Mouse (Mus musculus): ENCODE measurements around the gene Gm21981.

Gm21981 gene

GRCm38 (mm10) chr17:47702548-47703345 is 8.5 kb upstream of the Gm21981 start:
- DNase-seq (ENCODE audit: low read depth, low spot score), result no peak

DNA sequence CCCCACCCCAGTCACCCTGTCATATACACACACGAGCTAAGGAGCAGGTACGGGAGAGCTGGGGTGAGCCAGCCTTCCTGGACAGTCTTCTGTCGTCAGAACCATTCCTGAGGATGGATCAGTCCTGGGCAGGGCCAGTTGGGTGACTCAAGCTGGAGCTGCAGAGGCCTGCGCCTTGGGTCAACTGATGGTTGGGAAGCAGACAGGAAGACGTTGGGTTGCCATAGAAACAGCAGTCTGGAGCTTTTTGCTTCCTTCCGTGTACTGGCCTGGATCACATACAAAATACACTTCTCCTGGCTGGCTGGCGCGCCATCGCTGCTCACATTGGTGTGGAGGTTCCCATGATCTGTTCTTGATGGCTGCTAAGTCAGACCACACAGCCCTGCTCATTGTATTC is 7.5 kb upstream of the Gm21981 start:
- no peak for DNase-seq (ENCODE audit: low read depth, low spot score)

GRCm38 (mm10) chr17:47699055-47699454 is 4.8 kb upstream of the Gm21981 start:
- DNase-seq (ENCODE audit: low read depth, low spot score), result no peak

DNA sequence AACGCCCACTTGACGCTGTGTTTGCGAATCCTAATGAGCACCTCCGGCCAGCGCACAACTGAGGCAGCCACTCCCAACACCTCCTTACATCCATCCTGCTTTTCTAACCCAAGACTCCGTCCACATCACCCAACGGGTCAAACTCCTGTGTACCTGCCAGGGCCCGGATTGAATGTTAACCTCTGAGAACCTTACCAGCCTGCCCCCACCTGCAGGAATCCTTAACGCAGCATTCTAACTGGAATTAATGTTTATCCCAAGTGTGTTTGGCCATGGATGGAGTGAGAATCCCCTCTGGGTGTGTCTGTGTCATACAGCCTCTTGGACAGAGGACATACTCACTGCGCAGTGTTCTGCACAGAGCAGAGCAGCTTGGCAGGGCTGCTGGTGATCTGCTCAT is 3.9 kb upstream of the Gm21981 start:
- no peak for DNase-seq (ENCODE audit: low read depth, low spot score)

GRCm38 (mm10) chr17:47695337-47695710 is 1.1 kb upstream of the Gm21981 start:
- DNase-seq (ENCODE audit: low read depth, low spot score), result peak; percentile 59

GRCm38 (mm10) chr17:47694503-47695336 is 465 bp upstream of the Gm21981 start, which contains the start of gene Prickle4:
Prickle4 (minus strand) TSS chr17:47694736.
- DNase-seq (ENCODE audit: low read depth, low spot score), result peak; percentile 95

- no peak for DNase-seq (ENCODE audit: low read depth, low spot score)
Measured at GRCm38 (mm10) chr17:47693671-47694441, 399 bp downstream of the Gm21981 start.

- DNase-seq (ENCODE audit: low read depth, low spot score), result no peak
Measured at GRCm38 (mm10) chr17:47691650-47692049, 2.6 kb downstream of the Gm21981 start.

- no peak for DNase-seq (ENCODE audit: low read depth, low spot score)
Measured at GRCm38 (mm10) chr17:47689894-47690293, 4.4 kb downstream of the Gm21981 start.

- DNase-seq (ENCODE audit: low read depth, low spot score), result peak; percentile 81
Measured at GRCm38 (mm10) chr17:47688608-47689575, 5.4 kb downstream of the Gm21981 start, which contains the start of gene Frs3. Frs3 (plus strand) TSS chr17:47689030.

- no peak for DNase-seq (ENCODE audit: low read depth, low spot score)
Measured at GRCm38 (mm10) chr17:47688344-47688607, 6.0 kb downstream of the Gm21981 start, which contains the start of gene Tomm6. Tomm6 (minus strand) TSS chr17:47688386.

DNA sequence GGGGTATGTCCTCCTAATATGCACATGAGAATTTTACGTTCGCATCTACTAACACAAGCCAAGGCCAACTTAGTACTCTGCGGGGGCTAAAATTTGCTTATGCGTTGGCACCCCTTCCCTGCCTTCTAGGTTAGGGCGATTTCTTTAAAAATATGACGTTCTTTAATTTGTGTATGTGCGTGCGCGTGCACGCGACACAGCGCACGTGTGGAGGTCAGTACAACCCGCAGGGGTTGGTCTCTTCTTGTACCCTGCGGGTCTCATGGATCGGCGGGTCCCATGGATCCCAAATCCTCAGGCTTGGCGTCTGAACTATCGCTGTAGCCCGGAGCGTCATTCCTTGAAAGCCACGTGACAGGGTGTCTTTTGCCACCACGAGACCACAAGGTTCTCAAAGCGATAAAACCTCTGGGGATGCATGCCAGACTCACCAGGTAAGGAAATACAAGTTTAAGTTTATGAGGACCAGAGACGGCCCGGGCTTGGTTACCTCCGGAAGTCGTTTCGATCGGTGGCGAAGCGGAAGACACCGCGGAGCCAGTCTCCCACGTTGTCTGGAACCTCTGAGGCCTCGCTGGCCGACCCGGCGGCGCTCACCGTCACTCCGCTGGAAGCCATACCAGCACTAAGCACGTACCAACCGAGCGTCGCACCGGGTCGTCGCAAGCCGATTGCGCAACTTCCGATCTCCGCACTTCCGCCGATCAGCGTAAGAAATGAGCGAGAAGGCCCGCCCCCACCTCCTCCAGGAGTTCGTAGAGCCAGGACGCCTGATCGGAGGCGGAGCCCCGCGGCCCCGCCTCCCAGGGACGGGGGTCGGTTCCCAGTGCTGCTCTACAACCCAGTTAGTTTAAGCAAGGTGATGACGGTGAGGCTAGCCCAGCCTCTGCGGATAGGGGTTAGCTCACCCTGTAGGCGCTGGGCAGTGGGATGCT is 6.6 kb downstream of the Gm21981 start:
- peak; percentile 99 for DNase-seq (ENCODE audit: low read depth, low spot score)

DNA sequence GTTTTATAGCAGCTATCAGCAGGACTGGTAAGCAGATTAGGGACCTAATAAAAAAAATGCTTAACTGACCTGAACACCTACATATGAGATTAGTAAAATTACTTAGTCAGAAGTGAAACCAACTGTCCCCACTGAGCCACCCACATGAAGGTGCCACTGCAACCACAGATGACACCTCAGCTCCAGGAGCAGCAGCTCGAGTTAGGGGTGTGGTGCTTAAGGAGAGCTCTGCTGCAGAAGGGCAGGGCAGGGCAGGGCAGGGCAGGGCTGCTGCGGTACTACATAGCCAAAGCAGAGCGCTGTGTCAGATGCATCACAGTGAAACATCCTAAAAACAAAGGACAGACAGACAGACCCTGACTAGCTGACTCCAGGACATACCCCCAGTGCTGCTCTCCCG is 11.4 kb downstream of the Gm21981 start:
- DNase-seq (ENCODE audit: low read depth, low spot score), result peak; percentile 27

- DNase-seq (ENCODE audit: low read depth, low spot score), result no peak
Measured at GRCm38 (mm10) chr17:47678702-47679101, 15.6 kb downstream of the Gm21981 start.

GRCm38 (mm10) chr17:47678238-47678637 is 16.0 kb downstream of the Gm21981 start:
- DNase-seq (ENCODE audit: low read depth, low spot score), result no peak

- peak; percentile 28 for DNase-seq (ENCODE audit: low read depth, low spot score)
Measured at GRCm38 (mm10) chr17:47676581-47676980, 17.7 kb downstream of the Gm21981 start.

DNA sequence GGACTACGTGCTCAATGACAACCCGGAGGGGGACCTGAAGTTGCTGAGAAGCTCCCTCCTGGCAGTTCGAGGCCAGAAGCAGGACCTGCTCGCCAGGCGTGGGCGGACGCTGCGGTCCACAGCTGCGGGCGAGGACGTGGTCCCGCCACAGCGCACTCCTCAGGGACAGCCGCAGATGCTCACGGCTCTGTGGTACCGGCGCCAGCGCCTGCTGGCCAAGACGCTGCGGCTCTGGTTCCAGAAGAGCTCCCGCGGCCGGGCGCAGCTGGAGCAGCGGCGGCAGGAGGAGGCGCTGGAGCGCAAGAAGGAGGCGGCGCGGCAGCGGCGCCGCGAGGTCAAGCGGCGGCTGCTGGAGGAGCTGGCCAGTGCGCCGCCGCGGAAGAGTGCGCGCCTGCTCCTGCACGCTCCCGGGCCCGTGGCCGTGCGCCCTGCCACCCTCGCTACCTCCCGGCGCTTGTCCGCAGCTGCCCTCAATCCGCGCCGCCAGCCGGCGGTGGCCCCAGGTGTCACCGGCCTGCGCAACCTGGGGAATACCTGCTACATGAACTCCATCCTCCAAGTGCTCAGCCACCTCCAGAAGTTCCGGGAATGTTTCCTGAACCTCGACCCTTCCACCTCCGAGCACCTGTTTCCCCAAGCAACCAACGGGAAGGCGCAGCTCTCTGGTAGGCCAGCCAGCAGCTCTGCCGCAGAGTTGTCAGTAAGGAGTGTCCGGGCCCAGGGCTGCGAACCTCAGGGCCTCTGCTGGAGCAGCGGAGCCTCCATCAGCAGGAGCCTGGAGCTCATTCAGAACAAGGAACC is 21.7 kb downstream of the Gm21981 start:
- DNase-seq (ENCODE audit: low read depth, low spot score), result no peak

- no peak for DNase-seq (ENCODE audit: low read depth, low spot score)
Measured at GRCm38 (mm10) chr17:47671988-47672310, 22.3 kb downstream of the Gm21981 start.

- no peak for DNase-seq (ENCODE audit: low read depth, low spot score)
Measured at GRCm38 (mm10) chr17:47669166-47669565, 25.1 kb downstream of the Gm21981 start.
